Mouse (Mus musculus): ENCODE results near the gene Gm35315. TPM values are rescaled to one million over a fixed set of nuclear protein-coding genes. Genes with fewer than 3 reads are reported as not detected.
"Not testable (repeated sequence)": the region's sequence is repeated elsewhere in the genome, so short reads cannot be mapped to it uniquely, and the experiment has no call there.

The Gm35315 gene
- polyA plus RNA-seq, 1 experiment from 2014 or later = 1.5 TPM

DNA sequence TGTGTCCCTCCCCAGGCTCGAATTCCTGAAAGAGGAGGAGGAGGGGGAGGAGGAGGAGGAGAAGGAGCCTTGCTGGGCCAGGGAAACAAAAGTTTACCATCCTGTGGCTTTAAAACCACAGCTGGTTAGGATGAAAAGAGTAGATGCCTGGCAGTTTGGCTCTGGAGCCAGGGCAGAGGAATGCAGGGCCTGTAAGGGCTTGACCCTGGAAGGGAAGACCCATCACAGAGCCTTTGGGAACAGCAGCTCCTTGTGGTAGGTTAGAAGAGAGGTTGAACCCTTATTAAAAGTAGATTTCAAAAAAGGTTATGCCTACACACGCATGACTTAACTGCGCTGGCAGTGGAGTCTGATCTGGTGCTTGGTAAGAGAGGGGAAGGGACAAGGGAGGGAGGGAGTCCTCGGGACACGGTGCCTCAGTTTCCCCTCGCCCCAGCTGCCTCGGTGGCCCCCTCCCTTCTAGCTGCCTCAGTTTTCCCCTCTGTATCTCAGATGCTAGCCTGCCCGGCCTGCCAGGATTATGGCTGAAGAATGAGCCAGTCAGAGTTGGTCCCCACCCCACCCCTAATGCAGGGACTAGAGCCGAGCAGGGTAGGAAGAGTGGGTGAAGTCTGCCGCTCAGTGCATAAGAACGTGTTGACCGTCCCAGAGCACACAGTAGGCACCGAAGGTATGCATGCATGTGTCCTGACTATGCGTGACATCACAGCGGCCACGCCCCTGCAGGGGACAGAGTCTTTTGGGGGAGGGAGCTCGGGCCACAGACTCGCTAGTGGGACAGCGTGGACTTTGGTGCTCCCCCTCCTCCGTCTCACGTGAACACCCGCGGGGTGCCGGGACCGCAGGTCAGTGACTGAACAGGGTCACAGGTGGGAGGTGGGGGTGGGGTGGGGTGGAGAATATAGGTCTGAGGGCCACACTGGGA, 5.7 kb upstream of the Gm35315 start, which contains the start of gene Plcxd1:
Gene Plcxd1, plus strand, starts transcription at position 314 of the 925 bp plus-strand sequence.
- Histone ChIP-seq H3K4me1 (ENCODE audit: control insufficient read depth, insufficient read depth, low read length) (no peaks in the 10 kb centered on the region; the same call in 1 of the 2 replicates), H3K27me3 (ENCODE audit: control insufficient read depth, insufficient read depth, low read length) (no peaks in the 10 kb centered on the region), H3K9ac (replicated peaks; ENCODE audit: low read length) (no peak within 1 kb of the TSS), H3K4me3 (ENCODE audit: low read depth, low read length) (no peak within 1 kb of the TSS), H3K36me3 (replicated peaks; ENCODE audit: control insufficient read depth, insufficient read depth, low read depth, low read length) (peaks cover 10% of the 10 kb centered on the region; the same call in 1 of the 2 replicates), H3K4me2 (ENCODE audit: low read depth, low read length) (peak within 1 kb of the TSS; percentile 43; the same call in 1 of the 2 replicates), H3K27ac (replicated peaks; ENCODE audit: low read depth, low read length) (no peak within 1 kb of the TSS), H3K9me3 (replicated peaks; ENCODE audit: control insufficient read depth, low read length) (no peaks in the 10 kb centered on the region)
- no peak for ATAC-seq (replicated peaks; ENCODE audit: insufficient number of reproducible peaks, low FRiP score, low TSS enrichment, low read depth)
- no peak for DNase-seq (ENCODE audit: low spot score)
- WGBS = 4% methylated on average over 25 of the region's 25 CpGs

DNA sequence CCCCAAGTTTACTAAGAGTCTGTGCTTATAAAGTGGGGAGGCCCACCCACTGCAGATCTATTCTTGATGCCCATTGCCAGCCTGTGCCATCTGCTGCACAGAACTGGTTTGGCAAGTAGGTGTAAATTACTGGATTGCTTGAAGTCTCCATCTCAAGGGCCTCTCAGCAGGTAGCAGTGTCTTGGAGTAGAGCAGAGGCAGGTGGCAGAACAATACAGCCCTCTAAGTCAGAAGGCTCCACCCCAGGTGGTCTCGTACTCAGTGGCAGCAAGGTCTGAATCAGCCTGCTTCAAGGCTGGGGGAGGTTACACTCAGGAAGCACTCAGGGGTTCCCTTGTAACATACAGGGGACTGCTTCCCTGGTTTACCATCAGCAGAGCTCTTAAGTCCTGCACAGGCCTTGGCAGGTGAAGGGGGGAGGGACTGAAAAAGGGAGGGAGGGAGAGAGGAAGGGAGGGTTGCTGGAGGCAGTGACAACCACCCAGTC, 4.8 kb upstream of the Gm35315 start:
- Histone ChIP-seq H3K27ac (replicated peaks; ENCODE audit: low read depth, low read length) (no peak overlapping the region), H3K9me3 (replicated peaks; ENCODE audit: control insufficient read depth, low read length) (no peaks in the 10 kb centered on the region), H3K36me3 (replicated peaks; ENCODE audit: control insufficient read depth, insufficient read depth, low read depth, low read length) (peaks cover 6% of the 10 kb centered on the region; the same call in 1 of the 2 replicates), H3K4me3 (ENCODE audit: low read depth, low read length) (no peak overlapping the region), H3K9ac (replicated peaks; ENCODE audit: low read length) (no peak overlapping the region), H3K27me3 (ENCODE audit: control insufficient read depth, insufficient read depth, low read length) (no peaks in the 10 kb centered on the region), H3K4me1 (ENCODE audit: control insufficient read depth, insufficient read depth, low read length) (no peaks in the 10 kb centered on the region; the same call in 1 of the 2 replicates), H3K4me2 (ENCODE audit: low read depth, low read length) (no peak overlapping the region)
- no peak for ATAC-seq (replicated peaks; ENCODE audit: insufficient number of reproducible peaks, low FRiP score, low TSS enrichment, low read depth)
- 38% methylated on average over 1 of the region's 1 CpGs for WGBS
- DNase-seq (ENCODE audit: low spot score) = no peak

DNA sequence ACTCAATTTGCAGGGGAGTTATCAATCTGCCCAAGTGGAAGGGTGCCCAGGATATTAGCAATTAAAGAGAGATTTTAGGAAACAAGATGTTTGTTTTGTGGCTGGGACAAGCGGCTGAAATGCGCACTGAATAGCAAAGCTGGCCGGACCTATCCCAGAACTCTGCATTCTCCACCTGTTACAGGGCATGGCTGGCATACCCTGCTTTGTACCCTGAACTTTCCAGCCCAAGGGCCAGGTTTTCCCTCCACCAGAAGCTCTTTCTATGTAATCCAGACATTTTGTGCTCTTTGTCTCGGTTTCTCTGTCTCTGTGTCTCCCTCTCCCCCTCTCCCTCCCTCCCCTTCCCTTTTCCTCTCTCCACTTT, 610 bp upstream of the Gm35315 start:
- peak overlapping the region; percentile 56 for H3K4me2 ChIP-seq (ENCODE audit: low read depth, low read length)
- peak overlapping the region; percentile 61 for H3K9ac ChIP-seq (replicated peaks; ENCODE audit: low read length)
- H3K9me3 ChIP-seq (replicated peaks; ENCODE audit: control insufficient read depth, low read length) = no peaks in the 10 kb centered on the region
- H3K36me3 ChIP-seq (replicated peaks; ENCODE audit: control insufficient read depth, insufficient read depth, low read depth, low read length) = no peaks in the 10 kb centered on the region
- WGBS = 6% methylated on average over 4 of the region's 4 CpGs
- DNase-seq (ENCODE audit: low spot score) = no peak
- H3K27ac ChIP-seq (replicated peaks; ENCODE audit: low read depth, low read length) = no peak overlapping the region
- peak overlapping the region; percentile 45 for H3K4me3 ChIP-seq (ENCODE audit: low read depth, low read length)
- no peaks in the 10 kb centered on the region; the same call in 1 of the 2 replicates for H3K4me1 ChIP-seq (ENCODE audit: control insufficient read depth, insufficient read depth, low read length)
- ATAC-seq (replicated peaks; ENCODE audit: insufficient number of reproducible peaks, low FRiP score, low TSS enrichment, low read depth) = no peak
- no peaks in the 10 kb centered on the region for H3K27me3 ChIP-seq (ENCODE audit: control insufficient read depth, insufficient read depth, low read length)

DNA sequence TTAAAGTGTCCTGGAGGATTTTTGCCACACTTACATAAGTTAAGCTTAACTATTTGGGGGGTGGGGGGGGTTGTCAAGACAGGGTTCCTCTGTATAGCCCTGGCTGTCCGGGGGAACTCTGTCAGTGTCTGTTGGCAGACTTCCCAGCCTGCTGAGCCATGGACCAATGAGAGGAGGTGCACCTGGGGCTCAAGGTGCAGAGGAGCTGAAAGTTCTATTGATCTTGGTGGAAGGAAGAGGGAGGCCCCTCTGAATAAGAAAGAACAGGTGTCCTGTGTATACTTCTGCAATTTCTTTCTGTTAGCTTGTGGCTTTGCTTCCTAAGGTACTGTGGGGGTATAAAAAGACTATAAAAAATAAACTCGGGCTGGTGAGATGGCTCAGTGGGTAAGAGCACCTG, 2.7 kb downstream of the Gm35315 start:
- Histone ChIP-seq H3K9ac (replicated peaks; ENCODE audit: low read length) (no peak overlapping the region), H3K27ac (replicated peaks; ENCODE audit: low read depth, low read length) (no peak overlapping the region), H3K4me2 (ENCODE audit: low read depth, low read length) (no peak overlapping the region), H3K4me3 (ENCODE audit: low read depth, low read length) (no peak overlapping the region), H3K9me3 (replicated peaks; ENCODE audit: control insufficient read depth, low read length) (no peaks in the 10 kb centered on the region), H3K27me3 (ENCODE audit: control insufficient read depth, insufficient read depth, low read length) (no peaks in the 10 kb centered on the region), H3K36me3 (replicated peaks; ENCODE audit: control insufficient read depth, insufficient read depth, low read depth, low read length) (no peaks in the 10 kb centered on the region), H3K4me1 (ENCODE audit: control insufficient read depth, insufficient read depth, low read length) (no peaks in the 10 kb centered on the region)
- 74% methylated on average over 2 of the region's 2 CpGs for WGBS
- ATAC-seq (replicated peaks; ENCODE audit: insufficient number of reproducible peaks, low FRiP score, low TSS enrichment, low read depth) (no peak), DNase-seq (ENCODE audit: low spot score) (no peak)

DNA sequence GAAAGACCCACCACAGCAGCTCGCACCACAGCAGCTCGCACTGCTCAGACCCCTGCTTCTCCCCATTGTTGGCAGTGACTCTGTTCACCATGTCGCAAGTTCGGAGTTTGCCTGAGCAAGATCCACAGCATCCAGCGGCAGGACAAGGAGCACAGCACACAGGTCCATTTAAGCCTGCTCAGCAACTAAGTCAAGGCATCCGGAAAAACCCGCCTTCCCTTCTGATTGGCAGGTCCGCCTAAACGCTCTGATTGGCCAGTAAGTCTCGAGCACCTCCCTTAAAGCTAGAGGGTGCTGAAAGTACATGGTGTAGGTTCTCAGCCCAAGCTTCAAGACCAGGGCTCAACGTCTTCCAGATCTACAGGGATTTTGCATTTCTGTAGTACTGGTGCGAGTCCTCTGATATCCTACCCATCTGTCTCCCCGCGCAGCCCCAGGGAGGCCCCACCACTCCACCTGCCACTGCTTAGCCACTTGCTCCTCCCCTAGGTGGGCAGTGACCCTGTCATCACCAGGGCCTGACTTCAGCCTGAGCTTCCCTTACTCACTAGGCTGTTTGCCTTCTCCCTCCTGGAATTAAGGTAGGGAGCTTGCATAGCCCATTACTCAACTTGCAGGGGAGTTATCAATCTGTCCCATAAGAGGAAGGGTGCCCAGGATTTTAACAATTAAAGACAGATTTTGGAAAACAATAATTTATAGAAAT, 7.9 kb downstream of the Gm35315 start:
- Histone ChIP-seq H3K27me3 (ENCODE audit: control insufficient read depth, insufficient read depth, low read length) (no peaks in the 10 kb centered on the region), H3K27ac (replicated peaks; ENCODE audit: low read depth, low read length) (no peak overlapping the region), H3K4me3 (ENCODE audit: low read depth, low read length) (no peak overlapping the region), H3K4me2 (ENCODE audit: low read depth, low read length) (no peak overlapping the region), H3K9ac (replicated peaks; ENCODE audit: low read length) (no peak overlapping the region), H3K9me3 (replicated peaks; ENCODE audit: control insufficient read depth, low read length) (no peaks in the 10 kb centered on the region), H3K36me3 (replicated peaks; ENCODE audit: control insufficient read depth, insufficient read depth, low read depth, low read length) (no peaks in the 10 kb centered on the region), H3K4me1 (ENCODE audit: control insufficient read depth, insufficient read depth, low read length) (no peaks in the 10 kb centered on the region)
- DNase-seq (ENCODE audit: low spot score) = no peak
- no peak for ATAC-seq (replicated peaks; ENCODE audit: insufficient number of reproducible peaks, low FRiP score, low TSS enrichment, low read depth)
- 35% methylated on average over 14 of the region's 14 CpGs for WGBS

DNA sequence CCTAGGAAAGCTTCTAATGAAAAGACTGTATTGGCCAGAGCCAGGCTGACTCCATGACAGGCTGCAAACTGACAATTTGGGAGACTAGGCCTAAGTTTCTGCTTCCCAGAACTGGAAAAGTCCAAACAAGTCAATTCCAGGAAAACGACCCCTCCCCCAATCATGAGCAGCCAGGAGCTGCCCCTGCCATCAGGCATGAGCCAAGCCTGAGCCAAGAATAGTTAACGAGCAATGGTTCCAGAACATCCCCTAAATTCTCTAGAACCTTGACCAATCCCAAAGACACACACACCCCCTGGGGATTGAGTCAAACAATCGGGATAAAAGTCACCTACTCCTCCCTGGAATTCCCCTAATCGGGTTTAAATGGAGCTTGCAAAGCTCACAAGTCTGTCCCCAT, 11.3 kb downstream of the Gm35315 start:
- H3K4me2 ChIP-seq (ENCODE audit: low read depth, low read length) = no peak overlapping the region
- no peak for ATAC-seq (replicated peaks; ENCODE audit: insufficient number of reproducible peaks, low FRiP score, low TSS enrichment, low read depth)
- WGBS = 79% methylated on average over 4 of the region's 4 CpGs
- H3K36me3 ChIP-seq (replicated peaks; ENCODE audit: control insufficient read depth, insufficient read depth, low read depth, low read length) = no peaks in the 10 kb centered on the region
- H3K9ac ChIP-seq (replicated peaks; ENCODE audit: low read length) = no peak overlapping the region
- no peaks in the 10 kb centered on the region for H3K27me3 ChIP-seq (ENCODE audit: control insufficient read depth, insufficient read depth, low read length)
- H3K4me1 ChIP-seq (ENCODE audit: control insufficient read depth, insufficient read depth, low read length) = no peaks in the 10 kb centered on the region
- H3K4me3 ChIP-seq (ENCODE audit: low read depth, low read length) = no peak overlapping the region
- no peak for DNase-seq (ENCODE audit: low spot score)
- no peaks in the 10 kb centered on the region for H3K9me3 ChIP-seq (replicated peaks; ENCODE audit: control insufficient read depth, low read length)
- no peak overlapping the region for H3K27ac ChIP-seq (replicated peaks; ENCODE audit: low read depth, low read length)

DNA sequence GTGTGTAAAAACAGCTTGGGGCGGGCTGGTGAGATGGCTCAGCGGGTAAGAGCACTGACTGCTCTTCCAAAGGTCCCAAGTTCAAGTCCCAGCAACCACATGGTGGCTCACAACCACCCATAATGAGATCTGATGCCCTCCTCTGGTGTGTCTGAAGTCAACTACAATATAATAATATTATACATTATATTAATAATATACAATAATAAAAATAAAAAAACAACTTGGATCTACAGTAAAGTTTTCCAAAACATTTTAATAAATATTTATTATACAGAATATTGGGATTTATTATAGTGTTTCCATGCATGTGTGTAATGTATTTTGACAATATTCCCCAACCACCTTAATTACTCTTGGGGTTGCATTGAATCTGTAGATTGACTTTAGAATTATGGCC, 21.8 kb downstream of the Gm35315 start, which contains the start of gene Gm17655:
Gene Gm17655, minus strand, starts transcription at position 101 of the 400 bp plus-strand sequence.
- not testable (repeated sequence) for H3K36me3 ChIP-seq (replicated peaks; ENCODE audit: control insufficient read depth, insufficient read depth, low read depth, low read length); H3K9ac ChIP-seq (replicated peaks; ENCODE audit: low read length); H3K9me3 ChIP-seq (replicated peaks; ENCODE audit: control insufficient read depth, low read length); DNase-seq (ENCODE audit: low spot score); H3K4me2 ChIP-seq (ENCODE audit: low read depth, low read length); H3K4me1 ChIP-seq (ENCODE audit: control insufficient read depth, insufficient read depth, low read length); H3K4me3 ChIP-seq (ENCODE audit: low read depth, low read length); H3K27ac ChIP-seq (replicated peaks; ENCODE audit: low read depth, low read length); ATAC-seq (replicated peaks; ENCODE audit: insufficient number of reproducible peaks, low FRiP score, low TSS enrichment, low read depth); H3K27me3 ChIP-seq (ENCODE audit: control insufficient read depth, insufficient read depth, low read length)
- 69% methylated on average over 2 of the region's 2 CpGs for WGBS
